In the genomic region with DNA sequence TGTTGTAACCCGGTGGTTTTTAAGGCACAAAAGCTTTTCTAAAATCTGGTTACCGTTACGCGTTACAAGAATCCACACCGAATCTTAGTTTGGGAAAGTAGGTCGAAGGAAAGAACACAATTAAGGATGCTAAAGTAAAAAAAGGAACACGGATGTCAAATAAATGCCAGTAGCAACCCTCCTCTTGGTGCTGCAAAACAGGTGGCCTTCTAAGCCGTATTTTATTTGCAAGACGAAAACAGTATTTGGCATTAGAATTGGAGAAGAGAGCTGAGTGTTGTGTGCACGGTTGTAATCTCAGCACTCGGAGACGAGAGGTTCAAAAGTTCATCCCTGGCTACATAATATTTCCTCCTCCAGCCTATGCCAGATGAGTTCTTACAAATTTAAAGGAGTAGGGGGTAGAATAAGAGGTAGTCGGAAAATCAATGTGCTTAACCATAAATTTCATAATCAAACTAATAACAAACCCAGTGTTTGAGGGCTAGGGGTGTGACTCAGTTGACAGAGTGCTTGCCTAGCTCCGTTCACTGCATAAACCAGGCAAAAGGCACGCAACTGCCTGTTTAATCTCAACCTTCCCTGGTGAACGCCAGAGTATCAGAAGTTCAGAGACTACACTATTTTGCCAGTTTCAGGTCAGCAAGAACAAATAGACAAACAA, we compare ENCODE assay signal across 9 mouse cellular contexts. TPM values are rescaled to one million over a fixed set of nuclear protein-coding genes. Genes with fewer than 3 reads are reported as not detected.
DNase-seq lines count a peak whose midpoint lies in the region; ATAC-seq and TF ChIP-seq lines count a peak whose summit lies in the region.
"Had no signal": no experiment of that assay in that cellular context is flagged by ENCODE, and none has a peak within 500 bp of the region (broad histone marks: within the 10 kb centered on the region; RNA-seq: fewer than 3 reads in every experiment).

No protein-coding gene starts in this region.

- H3K4me1 ChIP-seq in kidney, adult 2 months (ENCODE audit: control insufficient read depth, insufficient read depth, low read length): no peaks in the 10 kb centered on the region; the same call in 1 of the 2 replicates
- H3K4me1 ChIP-seq in hindbrain, embryonic 10.5 days (replicated peaks): peaks cover 36% of the 10 kb centered on the region
- peaks cover 31% of the 10 kb centered on the region for H3K4me1 ChIP-seq in midbrain, embryonic 12.5 days

- 21% methylated on average over 16 of the region's 16 CpGs for WGBS in kidney, adult 2 months
- 51% methylated on average over 16 of the region's 16 CpGs for WGBS in hindbrain, embryonic 10.5 days
- 54% methylated on average over 16 of the region's 16 CpGs for WGBS in midbrain, embryonic 12.5 days

- peak overlapping the region; percentile 71 for H3K4me2 ChIP-seq in midbrain, embryonic 12.5 days (replicated peaks)

- ATAC-seq in midbrain, embryonic 12.5 days (ENCODE audit: low FRiP score, low read depth): no peak
- ATAC-seq in granulocyte monocyte progenitor cell, adult 5-6 weeks (replicated peaks; ENCODE audit: poor library complexity, severe bottlenecking): no peak

- peak overlapping the region; percentile 87; the same call in 1 of the 2 replicates for H3K27ac ChIP-seq in kidney, adult 2 months (ENCODE audit: insufficient read depth, low read depth, low read length)
- peak overlapping the region; percentile 100 for H3K27ac ChIP-seq in hindbrain, embryonic 10.5 days
- H3K27ac ChIP-seq in midbrain, embryonic 12.5 days (replicated peaks): peak overlapping the region; percentile 99

- H3K4me3 ChIP-seq in kidney, adult 2 months (ENCODE audit: insufficient read depth, low read depth, low read length): peak overlapping the region; percentile 69
- peak overlapping the region; percentile 89 for H3K4me3 ChIP-seq in hindbrain, embryonic 10.5 days
- peak overlapping the region; percentile 77 for H3K4me3 ChIP-seq in midbrain, embryonic 12.5 days

- no peak for DNase-seq in kidney, adult 2 months
- no peak for DNase-seq in kidney, adult 18-20 months
- peak; percentile 19 for DNase-seq in MN1 (ENCODE audit: low spot score)
- DNase-seq in hindbrain, embryonic 10.5 days (ENCODE audit: low spot score): no peak
- no peak for DNase-seq in thymus, postnatal 10 days (ENCODE audit: low spot score in 2 of 2)
- no peak for DNase-seq in thymus, postnatal 36 days

- TF ChIP-seq CTCF in kidney, adult 2 months (conservative IDR thresholded peaks at IDR 0.05; ENCODE audit: insufficient read depth, insufficient read length, low read depth, low read length): no peak

- peak overlapping the region; percentile 96 for H3K9ac ChIP-seq in midbrain, embryonic 12.5 days (replicated peaks)

- H3K27me3 ChIP-seq in kidney, adult 2 months (replicated peaks; ENCODE audit: control insufficient read depth, insufficient read depth, low read length): no peaks in the 10 kb centered on the region; the same call in 1 of the 2 replicates
- peaks cover 6% of the 10 kb centered on the region for H3K27me3 ChIP-seq in hindbrain, embryonic 10.5 days (ENCODE audit: insufficient read depth, poor library complexity, severe bottlenecking)
- H3K27me3 ChIP-seq in midbrain, embryonic 12.5 days: peaks cover 4% of the 10 kb centered on the region; the same call in 1 of the 2 replicates

- H3K9me3 ChIP-seq in hindbrain, embryonic 10.5 days: no peaks in the 10 kb centered on the region
- H3K9me3 ChIP-seq in midbrain, embryonic 12.5 days: no peaks in the 10 kb centered on the region

- no peaks in the 10 kb centered on the region for H3K36me3 ChIP-seq in kidney, adult 2 months (ENCODE audit: control insufficient read depth, insufficient read depth, low read length)
- peaks cover 27% of the 10 kb centered on the region for H3K36me3 ChIP-seq in hindbrain, embryonic 10.5 days
- H3K36me3 ChIP-seq in midbrain, embryonic 12.5 days: 0 out of 2 replicates have a peak, but pooled peaks cover 12% of the 10 kb centered on the region

- TF ChIP-seq POLR2A in kidney, adult 2 months (IDR thresholded peaks at IDR 0.05; ENCODE audit: low read depth, low read length): no peak

RNA-seq across cellular contexts. Expression of a gene that starts 0.7 kb away (rescaled TPM):
- 1.5 and 1.9 TPM in 2 replicates for polyA plus RNA-seq in kidney, adult 2 months (2012; rRNA removed)
- polyA plus RNA-seq in hindbrain, embryonic 10.5 days (2016; fragmentation: Nextera tagmentation; extraction: Ambion mirVana): 21.0 and 22.8 TPM in 2 replicates
- 42.7 and 48.5 TPM in 2 replicates for polyA plus RNA-seq in midbrain, embryonic 12.5 days (2016; fragmentation: Nextera tagmentation; extraction: Ambion mirVana)
- total RNA-seq in granulocyte monocyte progenitor cell, adult 5-6 weeks (2014; fragmentation: Nextera tagmentation): 23.6 and 27.4 TPM in 2 replicates
- total RNA-seq in granulocyte monocyte progenitor cell, adult 5-6 weeks (2017): 28.6 and 29.5 TPM in 2 replicates

RNA-seq across cellular contexts. Expression of a gene that starts 10.1 kb away (rescaled TPM):
- not detected in 2 replicates for polyA plus RNA-seq in kidney, adult 2 months (2012; rRNA removed)
- 0.41 and 0.78 TPM in 2 replicates for polyA plus RNA-seq in hindbrain, embryonic 10.5 days (2016; fragmentation: Nextera tagmentation; extraction: Ambion mirVana)
- polyA plus RNA-seq in midbrain, embryonic 12.5 days (2016; fragmentation: Nextera tagmentation; extraction: Ambion mirVana): not detected in 2 replicates
- total RNA-seq in granulocyte monocyte progenitor cell, adult 5-6 weeks (2014; fragmentation: Nextera tagmentation): not detected in 2 replicates
- total RNA-seq in granulocyte monocyte progenitor cell, adult 5-6 weeks (2017): not detected in 2 replicates
- total RNA-seq: left cerebral cortex, adult 18-20 months had no signal
